Mouse (Mus musculus) gonadal fat pad, adult 2 months (tissue): Measurements from ENCODE around the gene Tmem185b. TPM values are rescaled to one million over a fixed set of nuclear protein-coding genes. Genes with fewer than 3 reads are reported as not detected.

Experiments used
- DNase-seq: peaks from one replicate; pipeline ENCODE4 v3.0.0-alpha.2; 2012; ENCODE audit warnings: low read depth
- polyA plus RNA-seq: library from polyadenylated mRNA; depleted of rRNA; stranded (reverse); fragments of >200 nt; gene quantifications from 2 replicates; pipeline ENCODE4 v1.2.3, GENCODE M21; 2012; rRNA removed

The Tmem185b gene
- polyA plus RNA-seq, 1 experiment, result 18.3 TPM

DNA sequence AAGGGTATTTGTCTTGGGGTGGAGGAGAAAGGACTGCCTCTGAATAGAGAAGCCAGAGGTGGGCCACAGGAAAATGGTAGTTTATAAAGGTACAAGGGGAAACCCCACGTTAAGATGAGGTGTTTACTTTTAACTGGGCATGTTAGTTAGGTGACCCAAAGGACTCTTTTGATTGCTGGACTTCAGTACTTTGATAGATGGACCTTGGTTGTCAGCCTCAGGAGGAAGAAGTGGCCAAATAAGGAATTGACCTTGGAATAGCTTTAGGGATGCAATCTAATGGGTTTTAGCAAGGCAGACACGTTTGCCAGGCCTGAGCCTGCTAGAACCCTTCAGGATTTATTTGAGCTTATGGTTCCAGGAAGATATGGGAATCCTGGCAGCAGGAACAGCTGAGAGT, 13.3 kb downstream of the Tmem185b start:
- DNase-seq, result no peak

DNA sequence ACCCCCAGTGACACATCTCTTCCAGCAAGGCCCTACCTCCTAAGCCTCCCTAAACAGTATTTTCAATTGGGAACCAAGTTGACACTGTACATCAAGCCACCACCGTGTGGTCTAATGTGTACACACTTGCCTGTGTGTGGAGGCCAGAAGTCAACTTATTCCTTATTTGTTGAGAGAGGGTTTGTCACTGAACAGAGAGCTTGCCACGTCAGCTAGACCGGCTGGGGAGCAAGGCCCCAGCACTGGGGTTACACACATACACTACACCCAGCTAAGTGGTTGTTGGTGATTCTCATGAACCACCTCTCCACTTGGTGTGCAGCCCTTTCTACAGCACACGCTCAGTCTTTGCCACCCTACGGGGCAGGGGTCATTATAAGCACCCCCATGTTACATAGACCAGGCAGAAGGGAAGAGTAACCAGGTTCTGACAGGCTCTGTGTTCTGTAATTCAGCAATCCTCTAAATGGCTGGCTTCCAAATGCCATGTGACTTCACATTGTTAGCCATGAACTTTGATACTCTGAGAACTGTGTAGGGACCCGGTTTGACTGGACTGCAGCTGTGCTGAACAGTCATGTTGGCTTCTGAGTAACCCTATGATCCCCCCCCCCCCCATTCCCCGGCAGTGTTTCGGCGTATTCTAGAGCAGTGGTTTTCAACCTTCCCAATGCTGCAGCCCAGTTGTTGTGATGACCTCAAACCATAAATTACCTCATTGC, 15.0 kb downstream of the Tmem185b start:
- no peak for DNase-seq

DNA sequence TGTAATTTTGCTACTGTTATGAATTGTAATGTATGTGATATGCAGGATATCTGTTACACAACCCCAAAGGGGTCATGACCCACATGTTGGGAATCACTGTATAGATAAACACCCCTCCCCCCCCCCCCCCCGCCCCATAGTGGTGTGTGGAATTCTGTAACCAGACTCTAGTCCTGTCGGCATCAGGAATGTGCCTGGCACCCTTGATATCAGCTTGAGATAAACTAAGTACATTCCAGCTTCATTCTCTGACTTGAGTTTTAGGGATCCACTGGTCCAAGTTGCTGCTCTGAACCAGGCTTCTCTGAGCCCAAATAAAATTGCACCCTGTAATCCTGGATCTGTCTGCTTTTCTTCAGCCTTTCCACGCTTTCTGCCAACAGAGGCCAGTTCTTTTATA, 15.6 kb downstream of the Tmem185b start:
- DNase-seq, result no peak

DNA sequence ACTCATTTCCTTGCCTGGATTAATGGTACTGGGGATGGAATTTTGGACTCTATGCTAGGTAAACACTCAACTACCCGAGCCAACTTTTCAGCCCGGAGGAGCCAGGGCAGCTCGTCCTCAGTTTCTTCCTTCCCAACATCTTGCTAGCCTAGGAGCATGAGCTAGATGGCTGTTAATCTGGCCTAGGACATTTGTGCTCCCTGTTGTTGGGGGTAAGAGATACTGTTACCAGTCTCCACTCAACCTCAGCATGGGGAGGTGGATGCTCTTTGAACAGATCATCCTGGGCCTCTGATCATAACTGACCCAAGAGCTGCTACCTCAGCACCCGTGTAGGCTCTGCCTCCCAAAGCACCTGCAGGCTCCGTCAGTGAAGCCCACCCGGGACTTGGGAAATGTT, 17.4 kb downstream of the Tmem185b start:
- DNase-seq, result no peak

DNA sequence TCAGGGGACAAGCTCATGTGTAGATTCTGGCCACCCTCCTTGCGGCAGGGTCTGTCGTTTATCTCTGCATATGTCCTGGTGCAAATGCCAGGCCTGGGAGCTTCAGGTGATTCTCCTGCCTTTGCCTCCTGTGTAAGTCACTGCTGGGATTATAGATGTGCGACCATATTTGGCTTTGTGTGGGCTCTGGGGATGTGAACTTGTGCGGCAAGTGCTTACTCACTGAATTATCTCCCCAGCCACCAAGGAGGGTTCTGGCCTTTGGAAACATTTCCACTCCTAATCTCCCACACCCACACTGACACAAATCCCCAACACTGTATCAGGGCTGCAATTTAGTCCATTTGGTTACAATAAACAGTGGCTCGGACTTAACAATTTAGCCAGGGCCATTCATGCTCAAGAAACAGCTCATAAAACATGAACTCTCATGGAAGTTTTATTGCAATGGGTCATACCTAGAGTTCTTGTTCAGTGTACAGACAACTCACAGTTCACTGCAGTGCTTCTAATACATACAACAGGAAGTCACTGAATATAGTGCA, 18.7 kb downstream of the Tmem185b start:
- no peak for DNase-seq

DNA sequence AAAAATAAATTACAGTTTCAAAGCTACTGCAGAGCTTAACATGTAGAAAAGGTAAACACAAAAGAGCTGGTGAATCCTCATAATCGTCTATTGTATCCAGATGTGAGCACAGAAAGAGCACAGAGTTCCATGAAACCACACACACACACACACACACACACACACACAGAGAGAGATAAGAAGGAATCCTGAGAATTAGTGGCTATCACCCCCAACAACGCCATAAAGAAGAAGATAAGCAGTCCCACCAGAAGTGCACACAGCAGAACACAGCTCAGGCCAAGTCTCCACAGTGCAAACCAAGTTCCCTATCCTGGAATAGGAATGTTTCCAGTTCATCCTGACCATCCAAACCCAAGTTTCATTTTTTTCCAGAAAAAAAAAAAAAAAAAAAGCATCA, 19.2 kb downstream of the Tmem185b start:
- no peak for DNase-seq

DNA sequence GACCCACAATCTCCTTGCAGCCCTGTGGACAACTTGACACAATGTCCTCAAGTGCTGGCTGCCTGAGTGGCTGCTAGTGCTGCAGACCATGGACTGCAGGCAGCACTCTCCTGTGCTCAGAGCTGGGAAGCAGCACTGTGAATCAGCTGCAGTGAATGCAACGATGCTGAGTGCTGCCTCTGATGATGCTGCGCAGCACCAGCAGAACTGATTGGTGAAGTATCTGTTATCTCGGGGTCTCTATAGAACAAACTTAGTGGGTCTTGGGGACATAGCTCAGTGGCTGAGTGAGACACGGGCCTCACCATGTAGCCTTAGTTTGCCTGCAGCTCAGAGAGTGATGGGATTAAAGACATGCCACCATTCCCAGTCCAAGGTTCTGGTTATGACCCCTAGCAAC, 19.7 kb downstream of the Tmem185b start:
- DNase-seq, result no peak

DNA sequence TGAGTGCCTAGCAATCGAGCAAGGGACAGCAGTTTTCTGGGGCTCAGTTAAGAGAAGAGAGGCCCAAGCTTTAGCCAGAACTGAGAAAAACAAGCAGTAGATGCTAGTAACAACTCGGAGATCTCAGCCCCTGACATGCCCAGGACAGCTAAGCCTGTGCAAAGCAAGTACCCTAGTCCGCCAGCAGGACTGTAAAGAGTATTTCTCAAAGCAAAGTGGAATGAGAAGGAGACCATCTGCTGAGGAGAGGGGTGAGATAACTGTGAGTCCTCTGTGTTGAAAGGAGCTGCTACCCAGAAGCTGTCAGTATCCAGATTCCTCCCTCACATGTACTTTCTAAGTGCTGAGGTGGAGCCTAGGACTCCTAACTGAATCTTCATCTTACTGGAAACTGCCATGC, 20.5 kb downstream of the Tmem185b start:
- DNase-seq, result no peak

DNA sequence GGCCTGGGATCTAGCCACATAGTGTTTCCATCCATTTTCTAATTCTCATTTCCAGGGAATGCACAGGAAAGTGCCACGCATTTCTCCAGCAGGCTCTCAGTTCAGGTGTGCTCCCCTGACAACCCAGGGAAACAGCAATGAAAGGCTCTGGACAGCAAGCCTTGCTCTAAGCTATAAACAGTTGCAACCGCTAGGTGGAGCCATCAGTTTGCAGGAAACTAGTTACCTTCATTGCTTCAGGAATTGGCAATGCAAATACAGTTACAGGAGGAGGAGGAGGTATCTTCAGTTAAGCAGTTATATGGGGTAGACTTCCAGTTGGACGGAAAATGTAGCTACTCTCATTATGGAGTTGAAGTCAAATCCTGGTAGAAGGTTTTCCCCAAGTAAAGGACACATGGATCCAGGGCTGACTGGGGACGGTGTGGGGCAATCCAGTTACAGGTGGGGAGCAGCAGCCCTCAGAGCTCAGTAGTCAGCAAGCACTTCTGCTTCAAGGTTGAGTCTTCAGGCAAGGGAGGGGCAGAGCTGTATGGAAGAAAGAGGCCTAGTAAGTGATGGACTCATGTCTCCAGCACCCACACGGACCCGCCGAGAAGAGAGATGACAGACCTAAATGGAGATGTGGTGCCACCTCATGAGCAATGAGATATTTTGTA, 22.8 kb downstream of the Tmem185b start:
- DNase-seq, result no peak

DNA sequence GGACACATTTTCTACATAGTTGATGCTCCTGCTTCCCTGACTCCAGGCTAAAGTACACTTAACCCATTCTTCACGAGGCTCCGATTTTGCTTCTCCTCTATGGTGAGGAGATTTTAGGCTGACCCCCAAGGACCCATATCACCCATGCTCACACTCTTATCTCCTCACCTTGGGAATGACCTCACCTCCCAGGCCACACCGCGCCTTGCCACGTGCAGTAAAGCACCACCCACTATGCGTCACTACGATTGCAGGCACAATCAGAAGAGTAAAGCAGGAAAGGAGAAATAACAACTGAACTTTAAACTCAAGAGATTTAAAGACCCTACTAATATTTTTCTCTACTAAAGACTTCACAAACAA, 23.3 kb downstream of the Tmem185b start:
- DNase-seq, result no peak

DNA sequence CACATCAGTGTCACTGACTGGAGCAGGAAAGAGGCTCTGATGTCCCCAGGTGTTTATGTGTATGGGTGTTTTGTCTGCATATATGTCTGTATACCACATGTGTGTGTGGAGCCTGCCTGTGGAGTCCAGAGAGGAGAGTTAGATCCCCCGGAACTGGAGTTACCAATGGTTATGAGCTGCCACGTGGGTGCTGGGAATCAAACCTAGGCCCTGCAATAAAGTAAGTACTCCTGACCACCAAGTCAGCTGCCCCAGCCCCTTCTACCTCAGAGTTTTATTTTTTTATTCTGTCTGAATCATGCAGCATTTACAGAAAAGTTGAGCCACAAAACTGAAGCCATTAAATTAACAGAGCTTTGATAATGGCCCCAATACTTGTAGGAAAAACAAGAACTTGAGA, 24.1 kb downstream of the Tmem185b start:
- DNase-seq, result no peak

DNA sequence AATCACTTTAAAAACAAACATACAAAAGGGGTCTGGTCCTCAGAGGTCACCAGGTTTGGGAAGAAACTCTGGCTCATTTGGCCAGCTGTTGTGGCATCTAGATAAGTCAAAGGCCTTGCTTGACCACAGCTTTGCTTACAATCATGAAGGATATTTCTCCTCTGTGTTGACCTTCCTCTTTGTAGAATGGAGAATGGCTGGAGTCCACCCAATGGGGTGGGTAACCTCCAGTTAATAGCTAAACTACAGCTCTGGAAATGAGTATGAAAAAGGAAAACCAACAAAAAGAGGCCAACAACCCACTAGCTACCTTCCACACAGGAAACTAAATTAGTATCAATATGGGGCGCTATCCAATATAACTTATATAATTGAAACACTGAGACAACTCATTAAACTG, 25.7 kb downstream of the Tmem185b start:
- no peak for DNase-seq

DNA sequence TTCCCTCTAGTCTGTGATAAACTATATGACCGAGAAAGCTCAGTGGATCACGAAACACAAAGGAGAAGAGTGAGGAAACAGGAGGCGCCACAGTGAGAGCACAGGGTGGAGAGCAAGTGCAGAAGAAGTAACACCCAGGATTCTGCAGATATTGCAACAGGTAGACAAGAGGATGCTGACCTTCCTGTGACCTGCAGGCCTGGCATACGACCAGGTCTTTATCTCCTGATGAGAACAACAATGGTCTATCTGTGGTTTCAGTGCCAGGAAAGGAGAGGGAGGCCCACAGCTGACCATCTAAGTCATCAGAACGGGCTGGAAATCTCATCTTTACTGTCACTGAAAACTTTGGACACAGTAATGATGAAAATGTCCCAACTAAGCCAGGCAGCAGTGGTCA, 29.7 kb downstream of the Tmem185b start:
- DNase-seq, result no peak

DNA sequence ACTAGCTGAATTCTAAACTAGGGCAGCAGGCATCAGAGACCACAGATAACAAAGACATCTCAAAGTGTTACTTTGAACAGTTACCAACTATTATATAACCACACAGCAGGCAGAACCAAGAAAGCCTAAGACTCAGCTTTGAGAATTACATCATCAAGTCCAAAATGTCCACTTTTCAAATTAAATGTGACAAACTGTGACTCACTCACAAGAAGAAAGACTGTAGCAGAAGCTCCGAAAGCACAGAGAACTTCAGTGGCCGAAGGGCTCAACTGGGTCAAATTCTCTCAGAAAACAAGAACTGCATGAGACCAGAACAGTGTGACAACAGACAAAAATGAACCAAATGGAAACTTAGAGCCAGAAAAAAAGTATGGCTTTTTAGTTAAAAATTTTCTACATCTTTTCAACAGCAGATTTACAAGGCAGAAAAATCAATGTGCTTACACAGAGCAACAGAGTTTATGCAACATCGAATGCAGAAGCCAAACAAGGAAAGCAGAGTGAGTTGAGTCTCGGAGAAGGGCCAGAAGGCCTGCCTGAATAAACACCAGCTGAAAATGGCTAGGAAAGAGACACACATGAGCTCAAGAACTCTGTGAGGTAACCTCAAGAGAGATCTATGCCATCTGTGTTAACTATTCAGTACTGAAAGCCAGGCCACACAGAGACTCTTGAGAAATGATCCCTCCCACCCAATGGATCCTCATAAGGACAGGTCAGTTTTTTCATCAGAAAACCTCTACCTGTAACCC, 31.9 kb downstream of the Tmem185b start:
- no peak for DNase-seq

DNA sequence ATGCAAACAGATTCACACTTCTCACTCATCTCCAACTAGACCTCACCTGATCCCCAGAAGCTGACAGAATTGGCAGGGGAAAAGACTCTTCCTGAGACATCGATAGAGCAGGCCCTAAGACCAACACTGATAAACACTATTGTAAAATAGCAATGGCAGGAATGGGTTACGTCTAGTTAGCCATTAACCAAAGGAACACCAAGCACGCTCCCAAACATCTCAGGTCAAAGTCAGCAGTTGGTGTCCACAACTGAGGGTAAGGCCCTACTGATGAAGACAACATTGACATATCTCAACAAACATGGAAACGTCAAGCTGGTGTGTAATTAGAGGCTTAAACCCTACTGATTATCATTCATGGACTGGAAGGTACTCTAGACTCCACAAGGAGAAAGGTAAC, 39.6 kb downstream of the Tmem185b start:
- DNase-seq, result no peak

DNA sequence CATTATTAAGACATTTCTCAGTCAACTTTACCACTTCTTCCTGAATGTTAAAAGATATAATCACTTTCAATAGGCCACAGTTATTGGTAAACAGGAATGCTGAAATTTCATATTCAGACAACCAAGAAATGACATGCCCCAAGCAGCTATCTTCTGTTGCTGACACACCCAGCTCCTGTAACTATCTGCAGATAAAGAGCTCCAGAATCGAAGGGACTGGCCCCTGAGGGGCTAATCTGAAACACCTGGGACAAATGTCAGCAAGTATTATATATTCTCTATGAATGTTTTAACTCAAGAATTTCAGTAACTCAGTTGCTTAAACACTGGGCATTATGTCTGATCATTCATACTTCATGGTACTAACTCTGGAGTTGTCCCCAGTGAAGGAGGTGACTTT, 44.2 kb downstream of the Tmem185b start:
- no peak for DNase-seq

Other genes starting within 250 kb of the Tmem185b start
- 26.1 and 34.5 TPM in 2 replicates for gene Inhbb, start 103.9 kb upstream of the Tmem185b start, polyA plus RNA-seq
- gene Ralb, start 21.4 kb upstream of the Tmem185b start, polyA plus RNA-seq, result 38.5 and 38.7 TPM in 2 replicates
- 14.5 and 16.4 TPM in 2 replicates for gene Epb41l5, start 122.8 kb downstream of the Tmem185b start, polyA plus RNA-seq